Mouse (Mus musculus): ENCODE data around the gene Baat.
"Not testable (repeated sequence)": the region's sequence is repeated elsewhere in the genome, so short reads cannot be mapped to it uniquely, and the experiment has no call there.

Gene Baat

GRCm38 (mm10) chr4:49506386-49506785 is at the start of gene Baat:
TSS of gene Baat (minus strand) at chr4:49506557.
- no peak for DNase-seq

DNA sequence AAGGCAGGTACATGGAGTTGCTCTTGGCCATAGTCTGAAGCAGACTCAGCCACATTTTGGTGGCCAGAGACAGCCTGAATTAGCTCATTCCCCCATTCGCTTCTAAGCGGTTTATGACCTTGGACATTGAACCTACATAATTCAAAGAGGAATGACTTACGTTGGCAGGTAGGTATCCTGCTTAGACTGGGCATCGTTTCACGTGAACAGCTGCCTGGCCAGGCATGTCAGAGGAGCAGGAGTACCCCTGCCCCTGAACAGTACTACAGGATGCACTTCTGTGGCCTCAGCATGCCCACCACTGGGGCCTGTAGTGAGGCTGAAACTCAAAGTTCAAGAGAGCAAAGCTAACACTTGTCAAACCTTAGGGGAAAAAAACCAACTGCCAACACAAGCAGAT is 47.0 kb upstream of the Baat start:
- no peak for DNase-seq

DNA sequence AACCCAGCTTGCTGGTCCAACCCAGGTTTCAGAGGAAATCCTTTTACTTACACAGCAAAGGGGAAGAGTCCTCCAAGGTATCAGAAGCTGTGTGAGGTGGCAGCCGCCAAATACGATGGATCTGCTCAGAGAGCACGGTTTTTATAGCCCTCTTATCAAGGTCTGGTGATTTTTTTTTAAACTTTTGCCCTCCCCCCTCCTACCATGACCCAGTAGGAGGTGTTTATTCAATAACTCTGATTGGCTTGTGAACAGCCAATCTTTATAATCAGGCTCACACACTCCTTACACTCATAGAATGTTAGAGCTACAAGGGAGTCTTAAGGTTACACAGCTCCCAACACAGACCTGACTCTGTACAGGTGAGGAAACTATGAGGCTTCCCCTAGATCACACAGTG is 43.0 kb upstream of the Baat start, which contains the start of gene Aldob:
Gene Aldob (minus strand): TSS at position 164 of the 400 bp plus-strand sequence.
- no peak for DNase-seq

- no peak for DNase-seq
These were observed 41.3 kb upstream of the Baat start for GRCm38 (mm10) chr4:49547544-49548219.

DNA sequence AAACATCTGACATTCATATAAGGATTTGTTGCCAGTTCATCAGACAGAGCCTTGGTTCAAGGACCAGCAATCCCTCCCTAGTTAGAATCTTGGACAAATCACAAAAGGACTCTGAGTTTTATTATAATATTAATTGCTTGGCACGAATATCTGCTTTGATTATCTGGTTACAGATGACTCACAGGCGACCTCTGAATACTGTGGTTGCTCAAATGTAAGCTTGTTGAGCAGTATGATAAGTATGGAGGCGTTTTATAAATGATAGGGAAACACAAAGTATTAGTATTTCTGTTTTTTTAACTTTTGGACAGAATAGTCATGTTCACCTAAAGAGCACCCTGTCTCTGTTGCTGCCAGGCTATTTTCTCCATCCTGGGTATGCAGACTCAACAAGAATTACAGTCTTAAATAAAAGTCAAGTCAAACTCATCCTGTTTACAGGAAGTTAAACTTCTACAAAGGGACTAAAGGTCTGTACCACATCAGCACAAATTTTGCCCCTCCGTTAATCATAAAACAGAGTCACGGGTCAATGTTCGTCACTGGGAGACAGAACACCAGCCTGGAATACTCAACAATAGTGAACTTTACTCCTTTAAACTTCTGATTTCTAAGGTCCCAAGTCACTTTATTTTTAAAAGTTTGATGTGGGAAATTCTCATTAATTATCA is 40.7 kb upstream of the Baat start:
- DNase-seq = no peak

GRCm38 (mm10) chr4:49546026-49546425 is 39.7 kb upstream of the Baat start:
- DNase-seq = no peak

GRCm38 (mm10) chr4:49540966-49541365 is 34.6 kb upstream of the Baat start:
- no peak for DNase-seq

DNA sequence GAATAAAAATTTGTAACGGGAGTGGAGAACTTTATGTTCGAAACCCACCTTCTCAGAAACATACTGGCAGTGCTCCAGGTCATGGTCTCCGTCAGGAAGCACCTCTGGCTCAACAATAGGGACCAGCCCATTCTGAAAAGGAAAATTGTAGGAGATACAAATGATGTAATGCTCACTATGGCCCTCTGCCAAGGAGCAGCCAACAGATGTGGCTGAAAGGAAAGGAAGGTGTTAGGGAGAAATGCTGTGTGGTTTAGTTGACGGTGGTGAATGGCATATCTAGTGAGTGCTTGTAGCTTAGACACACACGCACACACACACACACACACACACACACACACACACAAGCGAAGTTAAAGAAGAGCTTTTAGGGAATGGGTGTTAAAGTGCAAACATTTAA is 33.3 kb upstream of the Baat start:
- no peak for DNase-seq

- DNase-seq = no peak
These were observed 30.3 kb upstream of the Baat start for GRCm38 (mm10) chr4:49536671-49537070.

- no peak for DNase-seq
These were observed 29.4 kb upstream of the Baat start for GRCm38 (mm10) chr4:49535675-49536294.

DNA sequence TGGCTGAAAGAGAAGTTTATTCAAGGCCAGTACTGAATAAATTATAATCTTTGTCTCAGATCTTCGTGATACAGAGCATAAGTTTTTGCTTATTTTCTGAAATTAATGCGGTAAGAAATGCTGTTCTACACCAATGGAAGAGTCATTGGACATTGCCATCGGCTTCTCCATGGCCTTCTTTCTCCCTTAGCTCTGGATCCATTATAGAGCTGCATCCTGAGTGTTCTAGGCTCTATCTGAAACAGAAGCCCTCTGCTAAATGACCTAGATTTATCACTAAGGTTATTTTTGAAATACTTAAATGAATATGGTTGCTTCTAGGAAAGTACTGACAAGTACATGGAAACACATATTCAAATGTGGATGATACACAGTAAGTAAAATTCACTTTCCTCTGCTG is 28.7 kb upstream of the Baat start:
- DNase-seq = no peak

DNA sequence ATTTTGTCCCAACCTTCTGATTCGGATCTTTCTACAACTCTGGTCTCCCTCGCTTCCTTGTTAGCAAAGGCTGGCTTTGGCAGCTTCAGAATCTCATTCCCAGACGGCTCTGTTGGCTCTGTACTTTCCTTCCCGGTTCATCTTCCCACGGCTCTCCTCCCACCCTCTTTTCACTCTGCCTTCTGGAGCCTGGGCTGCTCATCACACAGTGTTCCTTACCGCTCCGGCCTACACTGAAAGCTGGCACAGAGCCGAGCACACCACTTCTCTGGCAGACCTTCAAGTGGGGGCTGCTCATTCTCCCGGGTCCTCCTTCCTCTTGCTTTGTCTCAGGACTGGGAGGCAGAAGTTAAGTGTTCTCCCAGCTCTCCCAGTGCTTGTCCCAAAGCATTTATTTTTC is 16.2 kb upstream of the Baat start:
- DNase-seq = no peak

GRCm38 (mm10) chr4:49521346-49521745 is 15.0 kb upstream of the Baat start:
- DNase-seq = peak; percentile 38

DNA sequence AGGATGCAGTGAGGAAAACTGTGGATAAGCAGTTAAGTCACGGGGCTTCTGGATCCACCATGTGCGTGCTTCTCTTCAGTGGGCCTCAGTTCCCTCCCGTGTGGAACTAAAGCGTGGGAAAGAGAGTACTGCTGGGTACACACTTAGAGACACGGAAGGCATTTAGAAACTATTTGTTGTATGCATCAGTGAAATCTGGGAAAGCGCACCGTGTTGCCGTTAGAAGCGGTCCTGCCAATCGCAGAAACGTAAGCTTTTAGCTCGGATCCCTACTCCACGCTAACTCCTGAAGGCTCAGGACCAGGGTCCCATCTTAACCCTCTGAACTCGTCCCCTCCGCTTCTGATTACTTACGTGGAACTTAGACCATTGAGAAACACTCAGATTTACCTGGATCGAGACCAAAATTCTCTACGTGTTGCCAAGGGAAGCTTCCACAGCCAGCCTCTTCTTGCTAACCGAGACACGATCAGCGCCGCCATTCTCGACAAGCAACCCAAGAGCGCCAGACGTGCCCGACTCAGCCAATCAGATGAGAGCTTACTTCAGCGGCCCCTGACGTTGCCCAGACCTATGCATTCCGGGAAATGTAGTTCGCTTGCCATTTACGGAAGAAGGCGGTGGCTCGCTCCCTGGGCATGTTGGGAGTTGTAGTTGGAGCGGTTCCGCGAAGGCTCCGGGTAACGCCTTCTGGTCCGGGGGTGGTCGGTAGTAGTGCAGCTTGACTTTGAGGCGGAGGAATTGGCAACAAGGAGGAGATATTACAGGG is 14.4 kb upstream of the Baat start, which contains the start of the genes Mrpl50 and Zfp189:
Gene Mrpl50 (minus strand): TSS at position 522 of the 769 bp plus-strand sequence.
Gene Zfp189 (plus strand): TSS at position 605 of the 769 bp plus-strand sequence.
- peak; percentile 94 for DNase-seq

- peak; percentile 61 for DNase-seq
These were observed 13.1 kb upstream of the Baat start for GRCm38 (mm10) chr4:49519476-49519875.

GRCm38 (mm10) chr4:49514441-49514840 is 8.1 kb upstream of the Baat start:
- no peak for DNase-seq

DNA sequence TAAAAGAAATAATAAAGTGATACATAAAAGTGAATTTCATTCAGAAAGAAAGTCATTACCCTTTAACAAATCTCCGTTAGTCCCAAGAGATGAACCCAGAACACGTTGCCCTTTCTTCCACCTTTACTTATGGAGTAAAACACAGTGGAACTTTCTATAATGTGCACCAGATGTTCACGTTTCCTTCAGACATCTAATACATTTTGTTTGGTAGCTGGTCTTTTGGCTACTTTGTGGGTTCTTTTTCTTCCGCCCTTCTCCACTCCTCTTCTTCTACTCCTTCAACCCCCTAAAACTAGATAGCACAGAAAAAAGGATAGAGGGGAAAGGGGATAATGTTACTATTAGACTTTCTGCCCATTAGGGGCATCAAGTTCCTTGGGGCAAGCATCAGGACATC is 6.3 kb upstream of the Baat start:
- no peak for DNase-seq

- DNase-seq = not testable (repeated sequence)
These were observed 4.0 kb upstream of the Baat start for GRCm38 (mm10) chr4:49510236-49510835.

GRCm38 (mm10) chr4:49509183-49509582 is 2.8 kb upstream of the Baat start:
- no peak for DNase-seq

DNA sequence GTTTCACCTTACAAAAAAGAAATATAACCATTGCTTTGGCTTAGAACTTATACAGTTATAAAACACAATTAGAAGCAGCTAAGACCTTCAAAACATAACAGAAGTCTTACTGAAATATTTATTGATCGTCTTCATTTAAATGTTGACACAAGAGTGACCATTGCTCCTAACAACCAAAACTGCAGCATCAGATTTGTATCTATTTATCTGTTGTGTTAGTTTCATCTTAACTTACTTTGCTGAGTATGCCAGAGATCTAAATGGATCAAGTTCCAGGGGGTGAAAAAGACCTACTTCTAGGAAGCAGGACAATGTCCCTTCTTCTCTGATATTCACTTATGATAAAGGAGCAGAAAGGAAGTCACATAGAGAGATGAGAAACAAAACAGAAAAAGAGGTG is 2.8 kb downstream of the Baat start:
- no peak for DNase-seq

DNA sequence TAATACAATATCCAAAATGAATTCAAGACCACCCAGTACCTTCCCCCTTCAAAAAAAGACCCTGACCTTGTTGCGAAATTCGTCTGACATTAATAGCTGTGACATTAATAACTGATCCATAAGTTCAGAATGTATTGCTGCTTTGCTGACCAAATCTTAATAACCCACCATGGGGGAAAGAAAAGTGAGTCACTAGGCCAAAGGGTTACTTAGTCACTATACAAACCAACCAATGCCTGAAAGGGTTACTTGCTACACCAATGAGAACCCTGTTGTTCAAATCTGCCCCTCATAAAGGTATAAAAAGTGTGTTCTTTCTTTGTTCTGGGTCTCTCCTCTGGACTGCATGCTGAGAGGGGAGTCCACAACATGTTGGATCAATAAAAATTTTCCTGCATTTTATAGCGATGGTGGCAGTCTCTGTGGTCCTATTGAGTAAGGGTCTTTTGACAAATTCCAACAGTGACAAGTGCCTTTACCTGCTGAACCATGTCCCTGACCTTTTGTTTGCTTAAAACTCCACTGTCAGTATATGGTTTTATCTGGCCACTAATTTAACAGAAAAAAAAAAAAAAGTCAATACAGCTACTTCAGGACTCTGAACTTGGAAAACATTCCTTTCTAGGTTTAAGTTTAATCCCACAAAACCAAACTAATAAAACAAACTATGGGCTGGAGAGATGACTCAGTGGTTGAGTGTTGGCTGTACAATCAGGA is 20.3 kb downstream of the Baat start:
- DNase-seq = not testable (repeated sequence)

DNA sequence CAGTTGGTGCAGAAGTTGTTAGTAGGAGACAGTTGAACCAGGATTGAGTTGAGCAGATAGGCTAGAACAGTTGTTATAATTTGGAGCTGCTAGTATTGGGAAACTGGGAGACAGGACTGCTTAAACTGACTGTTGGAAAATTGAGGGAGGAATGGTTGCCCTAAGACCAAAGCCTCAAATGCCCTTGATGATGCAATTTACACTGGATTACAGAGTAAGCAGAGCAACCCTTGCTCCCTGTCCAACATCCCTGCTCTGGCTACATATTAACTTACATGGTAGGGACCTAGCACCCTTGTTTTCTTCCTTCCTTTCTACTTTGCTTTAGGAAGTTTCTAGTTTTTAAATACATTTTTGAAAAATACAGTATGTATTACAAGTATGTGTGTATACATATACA is 20.9 kb downstream of the Baat start:
- no peak for DNase-seq

Measured in liver (tissue).